Mouse (Mus musculus) lung, adult 2 months (tissue): ENCODE results near the gene Atp6v0b.

Source experiments
- CTCF ChIP-seq: fragments of 200-500 bp; IDR thresholded peaks from 2 replicates; pipeline ENCODE4 v1.5.1; 2011; ENCODE audit warnings: mild to moderate bottlenecking, low read length, control low read depth; ENCODE audit not compliant: insufficient read depth
- POLR2A ChIP-seq: fragments of 200-500 bp; IDR thresholded peaks from 2 replicates; pipeline ENCODE4 v1.6.1; 2011; ENCODE audit warnings: low read depth, mild to moderate bottlenecking, control low read depth, low read length, borderline replicate concordance; ENCODE audit errors: extremely low read depth

DNA sequence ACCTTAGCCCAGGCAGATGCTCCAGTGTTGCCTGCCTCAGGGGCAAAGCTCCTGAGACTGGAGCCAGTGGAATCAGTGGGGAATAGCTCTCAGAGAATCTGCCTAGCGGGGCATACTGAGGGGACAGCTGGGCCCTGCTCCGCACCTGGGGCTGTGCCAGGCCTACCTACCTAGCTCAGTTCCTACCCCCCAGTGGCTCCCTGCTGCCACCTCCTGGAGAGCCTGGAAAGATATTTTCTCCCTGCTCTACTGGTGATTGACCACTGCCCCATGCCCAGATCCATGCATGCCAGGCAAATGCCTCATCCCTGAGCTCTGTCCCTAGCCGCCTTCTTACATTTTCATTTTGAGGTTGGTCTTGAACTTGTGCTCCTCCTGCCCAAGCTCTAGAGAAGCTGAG, 28.3 kb downstream of the Atp6v0b start:
- peak; percentile 71 for TF ChIP-seq CTCF
- no peak for TF ChIP-seq POLR2A
